Mouse (Mus musculus) MEL (cell line): ENCODE measurements around the gene Ubc. TPM values are rescaled to one million over a fixed set of nuclear protein-coding genes. Genes with fewer than 3 reads are reported as not detected.

Source experiments
- DNase-seq: peaks from one replicate; pipeline ENCODE4 v3.0.0; 2011; ENCODE audit warnings: low read depth, low spot score
- H3K27ac ChIP-seq: 2 replicates; pipeline ENCODE4 v1.5.1; 2012; ENCODE audit warnings: low read depth, mild to moderate bottlenecking, control low read depth, low read length, moderate library complexity; ENCODE audit not compliant: control insufficient read depth
- H3K27me3 ChIP-seq, 2 experiments: fragments of 150-350 bp in 1 of 2; sonication (generic) in 1 of 2; 2 replicates each; pipeline ENCODE4 v1.6.1; 2012; ENCODE audit warnings: low read length in 2 of 2, mild to moderate bottlenecking in 2 of 2, improper control_type of control experiment in 1 of 2, moderate library complexity in 1 of 2; ENCODE audit not compliant: insufficient read depth in 2 of 2, control insufficient read depth in 1 of 2
- H3K36me3 ChIP-seq, 2 experiments: 2 replicates each; pipeline ENCODE4 v1.6.1; 2012 to 2014; ENCODE audit warnings: low read length in 2 of 2, improper control_type of control experiment in 1 of 2, inconsistent platforms in 1 of 2, mild to moderate bottlenecking in 1 of 2; ENCODE audit not compliant: insufficient read depth in 2 of 2, control insufficient read depth in 1 of 2
- H3K4me1 ChIP-seq, 2 experiments: fragments of 150-350 bp in 1 of 2; sonication (generic) in 1 of 2; 2 replicates each; pipeline ENCODE4 v1.6.1; 2012; ENCODE audit warnings: low read length in 2 of 2, improper control_type of control experiment in 1 of 2, mild to moderate bottlenecking in 1 of 2; ENCODE audit not compliant: insufficient read depth in 2 of 2, control insufficient read depth in 1 of 2
- H3K4me3 ChIP-seq, 2 experiments: fragments of 150-350 bp in 1 of 2; sonication (generic) in 1 of 2; 2 replicates each; pipeline ENCODE4 v1.5.1; 2012; ENCODE audit warnings: low read depth in 2 of 2, low read length in 2 of 2, mild to moderate bottlenecking in 2 of 2, moderate library complexity in 2 of 2, control low read depth in 1 of 2, improper control_type of control experiment in 1 of 2; ENCODE audit not compliant: control insufficient read depth in 1 of 2, insufficient read depth in 1 of 2
- H3K79me2 ChIP-seq: 2 replicates; pipeline ENCODE4 v1.6.1; 2012; ENCODE audit warnings: mild to moderate bottlenecking, low read length, moderate library complexity; ENCODE audit not compliant: control insufficient read depth, poor library complexity, insufficient read depth
- H3K9ac ChIP-seq: 2 replicates; pipeline ENCODE4 v1.6.1; 2012; ENCODE audit warnings: low read depth, mild to moderate bottlenecking, control low read depth, low read length, moderate library complexity; ENCODE audit not compliant: control insufficient read depth, poor library complexity, severe bottlenecking
- H3K9me3 ChIP-seq: fragments of 150-350 bp; sonication (generic); replicated peaks from 2 replicates; pipeline ENCODE4 v1.6.1; 2012; ENCODE audit warnings: mild to moderate bottlenecking, low read length, improper control_type of control experiment, moderate library complexity; ENCODE audit not compliant: insufficient read depth
- CHD1 ChIP-seq: IDR thresholded peaks from 2 replicates; pipeline ENCODE4 v1.6.1; 2012; ENCODE audit warnings: low read depth, mild to moderate bottlenecking, inconsistent platforms, low read length, improper control_type of control experiment
- CHD2 ChIP-seq: IDR thresholded peaks from 2 replicates; pipeline ENCODE4 v1.6.1; 2011; ENCODE audit warnings: low read length, improper control_type of control experiment
- CTCF ChIP-seq, 3 experiments: IDR thresholded peaks in 2 of 3; conservative IDR thresholded peaks in 1 of 3; 2 replicates each; pipeline ENCODE4 v1.5.1; 2011 to 2012; ENCODE audit warnings: low read length in 3 of 3, low read depth in 2 of 3, mild to moderate bottlenecking in 2 of 3, improper control_type of control experiment in 1 of 3, inconsistent platforms in 1 of 3, mixed read lengths in 1 of 3, moderate library complexity in 1 of 3; ENCODE audit not compliant: control insufficient read depth in 1 of 3, insufficient read depth in 1 of 3, poor library complexity in 1 of 3, severe bottlenecking in 1 of 3
- E2F4 ChIP-seq: IDR thresholded peaks from 2 replicates; pipeline ENCODE4 v1.6.1; 2011; ENCODE audit warnings: low read depth, low read length, improper control_type of control experiment, borderline replicate concordance
- EP300 ChIP-seq, 2 experiments: IDR thresholded peaks; 2 replicates each; pipeline ENCODE4 v1.6.1; 2011; ENCODE audit warnings: improper control_type of control experiment in 2 of 2, low read length in 2 of 2, low read depth in 1 of 2, mild to moderate bottlenecking in 1 of 2
- ETS1 ChIP-seq: IDR thresholded peaks from 2 replicates; pipeline ENCODE4 v1.6.1; 2012; ENCODE audit warnings: low read depth, mild to moderate bottlenecking, inconsistent platforms, low read length, improper control_type of control experiment, moderate library complexity
- GABPA ChIP-seq: IDR thresholded peaks from 2 replicates; pipeline ENCODE4 v1.6.1; 2012; ENCODE audit warnings: low read depth, mild to moderate bottlenecking, inconsistent platforms, low read length, improper control_type of control experiment, moderate library complexity
- JUND ChIP-seq: IDR thresholded peaks from 2 replicates; pipeline ENCODE4 v1.6.1; 2011; ENCODE audit warnings: low read depth, mild to moderate bottlenecking, improper control_type of control experiment, low read length
- KAT2A ChIP-seq: conservative IDR thresholded peaks from 2 replicates; pipeline ENCODE4 v1.6.1; 2012; ENCODE audit warnings: low read depth, low read length, improper control_type of control experiment, inconsistent platforms
- MAFK ChIP-seq: IDR thresholded peaks from 2 replicates; pipeline ENCODE4 v1.6.1; 2011; ENCODE audit warnings: low read depth, mild to moderate bottlenecking, low read length, improper control_type of control experiment, borderline replicate concordance
- MAX ChIP-seq: IDR thresholded peaks from 2 replicates; pipeline ENCODE4 v1.6.1; 2011; ENCODE audit warnings: low read length, improper control_type of control experiment
- MAZ ChIP-seq: IDR thresholded peaks from 2 replicates; pipeline ENCODE4 v1.6.1; 2012; ENCODE audit warnings: low read depth, mild to moderate bottlenecking, inconsistent platforms, low read length, improper control_type of control experiment
- MEF2A ChIP-seq: IDR thresholded peaks from 2 replicates; pipeline ENCODE4 v1.6.1; 2014; ENCODE audit warnings: low read depth, mild to moderate bottlenecking, inconsistent platforms, low read length, improper control_type of control experiment; ENCODE audit not compliant: poor library complexity, insufficient replicate concordance, severe bottlenecking; ENCODE audit errors: extremely low read depth
- MXI1 ChIP-seq: IDR thresholded peaks from 2 replicates; pipeline ENCODE4 v1.6.1; 2011; ENCODE audit warnings: mild to moderate bottlenecking, low read depth, low read length, improper control_type of control experiment
- MYC ChIP-seq: IDR thresholded peaks from 2 replicates; pipeline ENCODE4 v1.6.1; 2011; ENCODE audit warnings: low read depth, mild to moderate bottlenecking, low read length, improper control_type of control experiment, moderate library complexity
- NELFE ChIP-seq: IDR thresholded peaks from 2 replicates; pipeline ENCODE4 v1.6.1; 2011; ENCODE audit warnings: low read depth, low read length, improper control_type of control experiment
- NRF1 ChIP-seq: IDR thresholded peaks from 2 replicates; pipeline ENCODE4 v1.6.1; 2014; ENCODE audit warnings: low read depth, mild to moderate bottlenecking, inconsistent platforms, low read length, improper control_type of control experiment, moderate library complexity; ENCODE audit not compliant: poor library complexity, insufficient read depth, severe bottlenecking
- POLR2AphosphoS5 ChIP-seq: IDR thresholded peaks from 2 replicates; pipeline ENCODE4 v1.6.1; 2012; ENCODE audit warnings: low read depth, borderline replicate concordance, mild to moderate bottlenecking, inconsistent platforms, low read length, moderate library complexity, mixed read lengths
- RAD21 ChIP-seq: IDR thresholded peaks from 2 replicates; pipeline ENCODE4 v1.6.1; 2011; ENCODE audit warnings: mild to moderate bottlenecking, low read depth, low read length, improper control_type of control experiment
- RCOR1 ChIP-seq: IDR thresholded peaks from 2 replicates; pipeline ENCODE4 v1.6.1; 2012; ENCODE audit warnings: low read depth, mild to moderate bottlenecking, inconsistent platforms, low read length, improper control_type of control experiment
- SIN3A ChIP-seq: IDR thresholded peaks from 2 replicates; pipeline ENCODE4 v1.6.1; 2012; ENCODE audit warnings: low read length, improper control_type of control experiment, inconsistent platforms
- SMC3 ChIP-seq: IDR thresholded peaks from 2 replicates; pipeline ENCODE4 v1.6.1; 2011; ENCODE audit warnings: low read depth, low read length, improper control_type of control experiment
- TAL1 ChIP-seq: IDR thresholded peaks from 2 replicates; pipeline ENCODE4 v1.6.1; 2012; ENCODE audit warnings: mild to moderate bottlenecking, inconsistent platforms, low read length, moderate library complexity, mixed read lengths
- TBP ChIP-seq: IDR thresholded peaks from 2 replicates; pipeline ENCODE4 v1.8.0; 2011; ENCODE audit warnings: low read depth, low read length, improper control_type of control experiment
- TCF12 ChIP-seq: IDR thresholded peaks from 2 replicates; pipeline ENCODE4 v1.6.1; 2014; ENCODE audit warnings: low read depth, mild to moderate bottlenecking, inconsistent platforms, low read length, improper control_type of control experiment, moderate library complexity
- UBTF ChIP-seq: IDR thresholded peaks from 2 replicates; pipeline ENCODE4 v1.6.1; 2012; ENCODE audit warnings: low read depth, mild to moderate bottlenecking, inconsistent platforms, low read length, improper control_type of control experiment, moderate library complexity, borderline replicate concordance; ENCODE audit not compliant: insufficient read depth
- USF1 ChIP-seq: IDR thresholded peaks from 2 replicates; pipeline ENCODE4 v1.6.1; 2014; ENCODE audit warnings: low read depth, mild to moderate bottlenecking, inconsistent platforms, low read length, improper control_type of control experiment, moderate library complexity
- ZC3H11A ChIP-seq: IDR thresholded peaks from 2 replicates; pipeline ENCODE4 v1.6.1; 2012; ENCODE audit warnings: low read depth, mild to moderate bottlenecking, inconsistent platforms, low read length, improper control_type of control experiment
- ZKSCAN1 ChIP-seq: IDR thresholded peaks from 2 replicates; pipeline ENCODE4 v1.6.1; 2012; ENCODE audit warnings: low read depth, mild to moderate bottlenecking, inconsistent platforms, low read length, improper control_type of control experiment, moderate library complexity
- ZMIZ1 ChIP-seq: IDR thresholded peaks from 2 replicates; pipeline ENCODE4 v1.6.1; 2012; ENCODE audit warnings: low read depth, mild to moderate bottlenecking, inconsistent platforms, low read length, improper control_type of control experiment, moderate library complexity
- polyA plus RNA-seq, 2 experiments: library from polyadenylated mRNA; stranded (reverse) in 1 of 2; unstranded in 1 of 2; fragments of >175 nt in 1 of 2; fragments of >200 nt in 1 of 2; gene quantifications; 2 replicates each; pipeline versions ENCODE4 v1.2.1 to v1.2.4; 2012; ENCODE audit warnings: low replicate concordance in 2 of 2, low read depth in 1 of 2; ENCODE audit not compliant: insufficient read length in 2 of 2, insufficient read depth in 1 of 2, missing spikeins in 1 of 2
- total RNA-seq: library from RNA; depleted of rRNA; stranded (reverse); fragments of 300-350 nt; gene quantifications from 2 replicates; pipeline ENCODE4 v1.2.3, GENCODE M21; 2012

The Ubc gene
- total and polyA plus RNA-seq, 3 experiments, result 113 to 1,075 (median 511) TPM

- TF ChIP-seq ZMIZ1 (peak; percentile 91), CHD1 (no peak), RCOR1 (no peak)
Measured at GRCm38 (mm10) chr5:125384512-125385214, 5.3 kb downstream of the Ubc start (continued).

DNA sequence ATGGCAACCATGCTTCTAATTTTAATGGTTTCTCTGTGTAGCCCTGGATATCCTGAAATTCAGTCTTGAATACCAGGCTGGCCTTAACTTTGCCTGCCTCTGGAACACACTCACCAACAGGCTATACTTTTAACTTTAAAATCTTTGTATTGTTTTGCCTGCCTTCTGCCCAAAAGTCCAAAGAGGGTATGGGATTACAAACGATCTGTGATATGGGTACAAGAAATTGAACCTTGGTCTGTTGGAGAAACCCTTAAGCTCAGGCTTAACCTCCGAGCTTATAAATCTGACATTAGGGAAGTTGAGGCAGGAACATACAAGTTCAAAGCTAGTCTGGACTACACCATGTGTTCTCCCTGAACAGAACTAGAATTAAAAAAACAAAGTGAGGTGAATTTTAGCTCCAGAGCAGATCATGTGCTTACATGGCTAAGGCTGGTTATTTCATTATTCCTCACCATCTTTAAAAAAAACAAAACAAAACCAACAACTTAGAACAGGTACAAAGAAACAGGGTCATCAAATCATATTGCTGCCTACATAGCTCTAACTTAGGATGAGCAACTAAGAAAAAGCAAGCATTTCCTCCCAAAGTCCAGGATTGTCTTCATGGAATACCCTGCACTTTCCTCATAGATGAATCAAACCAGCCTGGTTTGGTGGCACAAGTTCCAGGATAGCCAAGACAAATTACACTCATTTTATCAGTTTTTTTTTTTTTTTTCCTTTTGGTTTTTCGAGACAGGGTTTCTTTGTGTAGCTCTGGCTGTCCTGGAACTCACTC is 6.2 kb downstream of the Ubc start:
- Histone ChIP-seq H3K4me1 (peaks cover 3 to 6% of the 10 kb centered on the region in 2 experiments; a peak in 3 of 4 replicates), H3K9me3 (no peaks in the 10 kb centered on the region), H3K36me3 (peaks cover 13 to 15% of the 10 kb centered on the region in 2 experiments), H3K79me2 (peaks cover 11% of the 10 kb centered on the region), H3K27me3 (no peaks in the 10 kb centered on the region), H3K27ac (peak overlapping the region; percentile 12; the same call in 1 of the 2 replicates), H3K9ac (peak overlapping the region; percentile 4; the same call in 1 of the 2 replicates), H3K4me3 (no peak overlapping the region)
- DNase-seq, result peak; percentile 61
- TF ChIP-seq NRF1 (no peak), ZMIZ1 (peak; percentile 54; the same call in 1 of the 2 replicates), MAZ (peak; percentile 34; the same call in 1 of the 2 replicates), MYC (peak; percentile 40; the same call in 1 of the 2 replicates), POLR2AphosphoS5 (no peak), TAL1 (no peak), MEF2A (no peak), CTCF (IDR thresholded peaks at IDR 0.05 in 2 of 3, conservative IDR thresholded peaks at IDR 0.05 in 1 of 3; ENCODE audit: control insufficient read depth in 1 of 3, insufficient read depth in 1 of 3, low read depth in 2 of 3, low read length in 3 of 3, poor library complexity in 1 of 3, severe bottlenecking in 1 of 3) (no peak), ZKSCAN1 (no peak), RAD21 (no peak), MXI1 (no peak), TBP (0 out of 2 replicates have a peak, but pooled peaks have one; percentile 30), SMC3 (peak; percentile 9; the same call in 1 of the 2 replicates), ETS1 (no peak), E2F4 (no peak), SIN3A (peak; percentile 36; the same call in 1 of the 2 replicates), JUND (no peak), MAFK (no peak; the same call in 1 of the 2 replicates), UBTF (no peak), RCOR1 (no peak), TCF12 (no peak), USF1 (no peak), ZC3H11A (no peak), NELFE (no peak; the same call in 1 of the 2 replicates), CHD1 (0 out of 2 replicates have a peak, but pooled peaks have one; percentile 63), EP300 (IDR thresholded peaks at IDR 0.05; ENCODE audit: low read depth in 1 of 2, low read length in 2 of 2) (peak in 1 of 2 experiments; percentile 24; a peak in 1 of 4 replicates), KAT2A (no peak), MAX (peak; percentile 40; the same call in 1 of the 2 replicates), GABPA (no peak), CHD2 (no peak; the same call in 1 of the 2 replicates)
